In genomic region chr3:133758421-133758820, GRCm38 (mm10) we compare ENCODE assay signal across 8 mouse cellular contexts.
DNase-seq lines count a peak whose midpoint lies in the region; ATAC-seq and TF ChIP-seq lines count a peak whose summit lies in the region.

No protein-coding gene starts in this region.

- H3K27ac ChIP-seq in heart, embryonic 12.5 days (ENCODE audit: poor library complexity, severe bottlenecking): peak overlapping the region; percentile 8; the same call in 1 of the 2 replicates
- H3K27ac ChIP-seq in neural tube, embryonic 12.5 days: no peak overlapping the region
- no peak overlapping the region for H3K27ac ChIP-seq in liver, embryonic 13.5 days
- no peak overlapping the region for H3K27ac ChIP-seq in stomach, postnatal 0 days (replicated peaks)
- H3K27ac ChIP-seq in midbrain, embryonic 15.5 days: no peak overlapping the region

- H3K9me3 ChIP-seq in heart, embryonic 12.5 days (replicated peaks): no peaks in the 10 kb centered on the region
- no peaks in the 10 kb centered on the region for H3K9me3 ChIP-seq in neural tube, embryonic 12.5 days
- H3K9me3 ChIP-seq in liver, embryonic 13.5 days (replicated peaks): no peaks in the 10 kb centered on the region
- H3K9me3 ChIP-seq in stomach, postnatal 0 days (ENCODE audit: control insufficient read depth, low read length): no peaks in the 10 kb centered on the region
- H3K9me3 ChIP-seq in midbrain, embryonic 15.5 days: no peaks in the 10 kb centered on the region

- peak overlapping the region; percentile 69 for H3K4me2 ChIP-seq in heart, embryonic 12.5 days
- H3K4me2 ChIP-seq in neural tube, embryonic 12.5 days (replicated peaks): 0 out of 2 replicates have a peak overlapping the region, but pooled peaks have one; percentile 1
- H3K4me2 ChIP-seq in liver, embryonic 13.5 days: peak overlapping the region; percentile 36
- peak overlapping the region; percentile 9; the same call in 1 of the 2 replicates for H3K4me2 ChIP-seq in stomach, postnatal 0 days (replicated peaks; ENCODE audit: low read depth)
- H3K4me2 ChIP-seq in midbrain, embryonic 15.5 days: no peak overlapping the region

- ATAC-seq in heart, embryonic 12.5 days (ENCODE audit: insufficient number of reproducible peaks, low FRiP score): peak; percentile 56; the same call in 1 of the 2 replicates
- ATAC-seq in neural tube, embryonic 12.5 days (ENCODE audit: low FRiP score, low read depth): no peak
- no peak for ATAC-seq in liver, embryonic 13.5 days (ENCODE audit: low read depth)
- no peak for ATAC-seq in stomach, postnatal 0 days (ENCODE audit: low FRiP score, low TSS enrichment)
- ATAC-seq in midbrain, embryonic 15.5 days (replicated peaks): no peak

- TF ChIP-seq EP300 in stomach, postnatal 0 days (optimal IDR thresholded peaks at IDR 0.05): no peak

- no peaks in the 10 kb centered on the region for H3K36me3 ChIP-seq in heart, embryonic 12.5 days
- no peaks in the 10 kb centered on the region for H3K36me3 ChIP-seq in neural tube, embryonic 12.5 days
- no peaks in the 10 kb centered on the region for H3K36me3 ChIP-seq in liver, embryonic 13.5 days
- H3K36me3 ChIP-seq in stomach, postnatal 0 days (ENCODE audit: control insufficient read depth, insufficient read depth, low read length): no peaks in the 10 kb centered on the region
- H3K36me3 ChIP-seq in midbrain, embryonic 15.5 days (replicated peaks): no peaks in the 10 kb centered on the region

- DNase-seq in heart, adult 8-10 months (ENCODE audit: low spot score): no peak
- DNase-seq in neural tube, embryonic 10.5 days (ENCODE audit: extremely low spot score, low spot score): no peak
- no peak for DNase-seq in liver, embryonic 13.5 days
- DNase-seq in stomach, postnatal 0 days (ENCODE audit: low spot score): no peak
- DNase-seq in cerebellum, postnatal 25 days: no peak

- peak overlapping the region; percentile 32 for H3K4me3 ChIP-seq in heart, embryonic 12.5 days
- no peak overlapping the region for H3K4me3 ChIP-seq in neural tube, embryonic 12.5 days
- no peak overlapping the region for H3K4me3 ChIP-seq in liver, embryonic 13.5 days (replicated peaks)
- H3K4me3 ChIP-seq in stomach, postnatal 0 days (ENCODE audit: low read depth, low read length): no peak overlapping the region
- H3K4me3 ChIP-seq in midbrain, embryonic 15.5 days: no peak overlapping the region

- peaks cover 26% of the 10 kb centered on the region for H3K4me1 ChIP-seq in heart, embryonic 12.5 days (replicated peaks)
- H3K4me1 ChIP-seq in neural tube, embryonic 12.5 days: peaks cover 15% of the 10 kb centered on the region
- H3K4me1 ChIP-seq in liver, embryonic 13.5 days (replicated peaks): peaks cover 6% of the 10 kb centered on the region; the same call in 1 of the 2 replicates
- 0 out of 2 replicates have a peak, but pooled peaks cover 7% of the 10 kb centered on the region for H3K4me1 ChIP-seq in stomach, postnatal 0 days (replicated peaks; ENCODE audit: control insufficient read depth, insufficient read depth)
- peaks cover 14% of the 10 kb centered on the region for H3K4me1 ChIP-seq in midbrain, embryonic 15.5 days

- no peaks in the 10 kb centered on the region for H3K27me3 ChIP-seq in heart, embryonic 12.5 days (replicated peaks)
- no peaks in the 10 kb centered on the region for H3K27me3 ChIP-seq in neural tube, embryonic 12.5 days (replicated peaks)
- H3K27me3 ChIP-seq in liver, embryonic 13.5 days: no peaks in the 10 kb centered on the region
- no peaks in the 10 kb centered on the region for H3K27me3 ChIP-seq in stomach, postnatal 0 days (ENCODE audit: control insufficient read depth, insufficient read depth, low read length)
- H3K27me3 ChIP-seq in midbrain, embryonic 15.5 days (replicated peaks): no peaks in the 10 kb centered on the region

- no peak for TF ChIP-seq CTCF in stomach, postnatal 0 days (IDR thresholded peaks at IDR 0.05; ENCODE audit: low read depth)

- WGBS in heart, embryonic 12.5 days: 3% methylated on average over 4 of the region's 4 CpGs
- whole genome bisulfite sequencing in neural tube, embryonic 12.5 days: 14% methylated on average over 4 of the region's 4 CpGs
- WGBS in liver, embryonic 13.5 days (ENCODE audit: insufficient replicate concordance): 12% methylated on average over 4 of the region's 4 CpGs
- 14% methylated on average over 4 of the region's 4 CpGs for WGBS in stomach, postnatal 0 days
- WGBS in midbrain, embryonic 15.5 days: 34% methylated on average over 4 of the region's 4 CpGs

- no peak overlapping the region for H3K9ac ChIP-seq in heart, embryonic 12.5 days
- no peak overlapping the region for H3K9ac ChIP-seq in neural tube, embryonic 12.5 days
- H3K9ac ChIP-seq in liver, embryonic 13.5 days: no peak overlapping the region
- H3K9ac ChIP-seq in stomach, postnatal 0 days (ENCODE audit: low read length): no peak overlapping the region
- H3K9ac ChIP-seq in midbrain, embryonic 15.5 days: no peak overlapping the region
